Mouse (Mus musculus) left cerebral cortex, adult 2 months (tissue): ENCODE data around the gene Psmg3. TPM values are rescaled to one million over a fixed set of nuclear protein-coding genes. Genes with fewer than 3 reads are reported as not detected.

Experiments
- DNase-seq, 2 experiments: peaks; one replicate each; pipeline ENCODE4 v3.0.0; 2021 to 2022; ENCODE audit warnings: low spot score in 2 of 2, mixed read lengths in 1 of 2; ENCODE audit errors: extremely low spot score in 1 of 2
- H3K27ac ChIP-seq: fragments of 200-600 bp; 2 replicates; pipeline ENCODE4 v1.8.1; 2022
- H3K4me3 ChIP-seq: fragments of 200-600 bp; 2 replicates; pipeline ENCODE4 v1.8.1; 2022
- CTCF ChIP-seq: fragments of 200-600 bp; IDR thresholded peaks from 2 replicates; pipeline ENCODE4 v1.8.1; 2022; ENCODE audit warnings: antibody characterized with exemption, mild to moderate bottlenecking, moderate library complexity
- intact Hi-C: fragments of 180-260 bp; cut with DNase I; formaldehyde crosslinking; loops from one replicate; pipeline ENCODE4 v1.15.1; 2025
- total RNA-seq, 2 experiments: library from RNA; stranded (reverse); gene quantifications; 2 replicates each; pipeline ENCODE4 v1.2.3; 2021

The Psmg3 gene
- total RNA-seq, 2 experiments from 2014 or later = 18.0 to 20.3 TPM

DNA sequence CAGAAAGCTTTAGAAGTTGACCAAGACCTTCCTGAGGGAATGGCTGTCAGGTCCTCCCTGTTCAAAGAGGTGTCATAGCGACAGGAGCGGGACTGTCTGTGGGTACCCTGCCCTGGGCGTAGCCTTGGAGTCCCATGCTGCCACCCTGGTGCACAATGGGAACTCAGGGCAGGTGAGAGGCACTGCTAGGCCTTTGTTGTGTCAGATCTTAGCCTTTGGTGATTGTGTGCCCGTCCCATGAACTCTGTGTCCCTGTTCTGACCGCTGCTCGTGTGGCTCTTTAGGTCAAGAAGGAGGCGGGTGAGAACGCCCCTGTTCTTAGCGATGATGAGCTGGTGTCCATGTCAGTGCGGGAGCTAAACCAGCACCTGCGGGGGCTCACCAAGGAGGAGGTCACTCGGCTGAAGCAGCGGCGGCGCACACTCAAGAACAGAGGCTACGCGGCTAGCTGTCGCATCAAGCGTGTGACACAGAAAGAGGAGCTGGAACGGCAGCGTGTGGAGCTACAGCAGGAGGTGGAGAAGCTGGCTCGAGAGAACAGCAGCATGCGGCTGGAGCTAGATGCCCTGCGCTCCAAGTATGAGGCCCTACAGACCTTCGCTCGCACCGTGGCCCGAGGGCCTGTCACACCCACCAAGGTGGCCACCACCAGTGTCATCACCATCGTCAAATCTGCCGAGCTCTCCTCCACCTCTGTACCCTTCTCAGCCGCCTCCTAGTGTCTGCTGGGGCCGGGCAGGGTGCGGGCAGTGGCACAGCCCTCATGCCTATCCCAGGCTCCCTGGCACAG, 26.7 kb downstream of the Psmg3 start:
- DNase-seq = no peak
- no peak for TF ChIP-seq CTCF
- no peak overlapping the region for H3K27ac ChIP-seq
- intact Hi-C loops = no loop called here
- H3K4me3 ChIP-seq = no peak overlapping the region

DNA sequence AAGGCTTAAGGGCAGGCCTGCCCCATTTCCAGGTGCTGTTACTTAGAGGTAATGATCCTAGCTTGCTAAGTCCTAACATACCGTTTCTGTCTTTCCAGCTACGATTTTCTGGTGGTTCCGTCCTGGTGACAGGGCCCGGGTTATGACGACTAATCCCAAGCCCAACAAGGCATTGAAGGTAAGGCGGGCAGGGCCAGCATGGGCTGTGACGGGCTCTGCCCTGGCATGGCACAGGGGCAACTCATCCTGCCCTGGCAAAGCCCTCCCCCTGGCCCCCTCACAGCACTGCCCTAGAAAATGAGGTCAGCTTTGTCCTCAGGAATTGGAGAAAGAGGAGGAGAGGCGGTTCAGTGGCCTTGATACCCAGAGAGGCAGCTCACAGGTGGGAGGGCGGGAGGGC, 27.6 kb downstream of the Psmg3 start:
- intact Hi-C loops = no loop called here
- H3K27ac ChIP-seq = no peak overlapping the region
- no peak for TF ChIP-seq CTCF
- no peak overlapping the region for H3K4me3 ChIP-seq
- DNase-seq = no peak

DNA sequence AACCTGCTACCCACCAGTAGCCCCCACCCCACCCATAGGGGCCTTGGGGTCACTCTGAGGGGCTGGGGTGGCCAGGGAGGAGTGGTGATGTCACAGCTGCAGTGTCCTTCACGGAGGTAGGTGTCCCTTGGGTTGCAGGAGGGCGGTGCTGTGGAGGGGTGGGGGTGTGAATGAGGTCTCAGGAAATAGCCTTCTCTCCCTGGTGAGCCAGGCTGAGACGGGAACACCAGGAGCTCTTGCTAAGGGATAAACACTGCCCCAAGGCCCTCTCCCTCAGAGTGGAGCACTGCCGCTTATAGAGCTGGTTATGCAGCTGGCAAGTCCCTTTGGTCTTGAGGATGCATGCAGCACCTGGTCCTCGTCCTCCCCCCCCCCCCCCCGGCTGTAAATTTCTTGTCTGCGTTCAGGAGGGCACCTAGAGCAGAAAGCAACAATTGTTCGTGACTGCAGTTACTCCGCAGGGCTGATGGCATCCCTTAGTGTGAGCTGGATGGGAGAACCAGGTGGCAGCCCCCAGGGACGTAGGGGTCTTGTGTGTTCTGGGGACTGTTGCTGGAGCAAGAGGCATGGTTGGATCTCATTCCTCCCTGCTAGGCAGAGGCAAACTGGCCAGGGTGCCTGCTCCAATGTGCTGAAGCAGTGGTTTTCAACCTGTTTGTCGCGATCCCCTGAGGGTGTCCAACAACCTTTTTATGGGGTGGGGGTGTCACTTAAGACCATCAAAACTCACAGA, 28.4 kb downstream of the Psmg3 start:
- H3K4me3 ChIP-seq = no peak overlapping the region
- no peak overlapping the region for H3K27ac ChIP-seq
- intact Hi-C loops = no loop called here
- no peak for DNase-seq
- no peak for TF ChIP-seq CTCF

DNA sequence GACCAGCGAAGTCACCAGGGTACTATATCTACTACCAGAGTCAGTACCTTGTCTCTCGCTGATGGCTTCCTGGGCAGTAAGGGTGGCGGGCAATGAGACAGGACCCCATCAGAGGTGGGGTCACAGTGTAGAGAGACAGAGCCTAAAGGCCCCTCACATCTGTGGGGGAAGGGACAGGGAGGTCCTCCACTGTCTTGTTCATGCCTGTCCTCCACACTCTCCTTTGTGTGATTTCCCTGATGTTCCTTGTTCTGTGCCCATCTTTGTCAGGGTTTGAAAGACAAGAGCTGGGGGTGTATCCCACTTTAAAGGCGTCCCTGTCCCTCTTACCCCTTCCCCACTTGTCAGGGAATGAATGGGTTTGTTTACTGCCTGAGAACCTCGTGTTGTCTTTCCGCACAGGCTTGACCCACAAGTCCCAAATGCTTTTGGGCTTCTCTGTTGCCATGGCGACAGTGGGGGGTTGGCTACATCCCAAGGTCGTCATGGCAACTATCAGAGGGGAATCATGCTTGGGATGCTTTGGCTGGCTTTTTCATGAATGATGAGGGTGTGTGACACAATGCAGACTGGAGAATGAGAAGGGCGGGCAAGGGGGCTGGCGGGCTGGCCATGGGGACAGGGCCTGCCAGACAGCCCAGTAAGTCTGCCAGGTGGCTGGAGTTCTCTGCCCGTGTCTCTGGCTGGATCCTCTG, 29.1 kb downstream of the Psmg3 start:
- TF ChIP-seq CTCF = no peak
- DNase-seq = peak; percentile 77
- intact Hi-C loops = no loop called here
- peak overlapping the region; percentile 45 for H3K27ac ChIP-seq
- no peak overlapping the region for H3K4me3 ChIP-seq

DNA sequence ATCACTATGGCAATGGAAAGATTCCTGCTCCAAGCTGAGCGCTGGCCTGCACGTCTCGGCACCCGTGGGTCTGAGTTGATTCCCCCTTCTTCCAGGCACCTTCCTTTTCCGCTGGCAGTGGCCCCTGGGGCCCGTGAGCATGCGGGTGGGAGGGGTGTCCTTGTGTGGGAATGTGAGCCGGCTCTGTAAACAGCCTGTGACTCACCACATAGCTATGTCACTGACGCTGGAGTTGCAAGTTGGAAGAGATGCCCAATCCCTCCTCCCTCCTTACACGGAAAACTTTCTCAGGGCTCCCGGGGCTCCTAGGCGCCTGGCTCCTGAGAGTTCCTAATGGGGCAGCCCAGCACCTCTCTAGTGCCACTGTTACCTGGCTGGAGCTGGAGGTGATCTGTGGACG, 29.8 kb downstream of the Psmg3 start:
- peak; percentile 55 to 57 for DNase-seq
- no peak overlapping the region for H3K4me3 ChIP-seq
- no peak for TF ChIP-seq CTCF
- peak overlapping the region; percentile 65 for H3K27ac ChIP-seq
- intact Hi-C loops = no loop called here

- DNase-seq = no peak
- Histone ChIP-seq H3K27ac (peak overlapping the region; percentile 65), H3K4me3 (no peak overlapping the region)
- intact Hi-C loops = no loop called here
- no peak for TF ChIP-seq CTCF
Observed at GRCm38 (mm10) chr5:139796001-139796620, 30.6 kb downstream of the Psmg3 start.

GRCm38 (mm10) chr5:139794938-139795337, 31.7 kb downstream of the Psmg3 start:
- no peak for DNase-seq
- H3K4me3 ChIP-seq = no peak overlapping the region
- intact Hi-C loops = no loop called here
- TF ChIP-seq CTCF = no peak
- H3K27ac ChIP-seq = no peak overlapping the region

- intact Hi-C loops = no loop called here
- no peak overlapping the region for H3K27ac ChIP-seq
- TF ChIP-seq CTCF = no peak
Observed at GRCm38 (mm10) chr5:139794137-139794536, 32.5 kb downstream of the Psmg3 start.

DNA sequence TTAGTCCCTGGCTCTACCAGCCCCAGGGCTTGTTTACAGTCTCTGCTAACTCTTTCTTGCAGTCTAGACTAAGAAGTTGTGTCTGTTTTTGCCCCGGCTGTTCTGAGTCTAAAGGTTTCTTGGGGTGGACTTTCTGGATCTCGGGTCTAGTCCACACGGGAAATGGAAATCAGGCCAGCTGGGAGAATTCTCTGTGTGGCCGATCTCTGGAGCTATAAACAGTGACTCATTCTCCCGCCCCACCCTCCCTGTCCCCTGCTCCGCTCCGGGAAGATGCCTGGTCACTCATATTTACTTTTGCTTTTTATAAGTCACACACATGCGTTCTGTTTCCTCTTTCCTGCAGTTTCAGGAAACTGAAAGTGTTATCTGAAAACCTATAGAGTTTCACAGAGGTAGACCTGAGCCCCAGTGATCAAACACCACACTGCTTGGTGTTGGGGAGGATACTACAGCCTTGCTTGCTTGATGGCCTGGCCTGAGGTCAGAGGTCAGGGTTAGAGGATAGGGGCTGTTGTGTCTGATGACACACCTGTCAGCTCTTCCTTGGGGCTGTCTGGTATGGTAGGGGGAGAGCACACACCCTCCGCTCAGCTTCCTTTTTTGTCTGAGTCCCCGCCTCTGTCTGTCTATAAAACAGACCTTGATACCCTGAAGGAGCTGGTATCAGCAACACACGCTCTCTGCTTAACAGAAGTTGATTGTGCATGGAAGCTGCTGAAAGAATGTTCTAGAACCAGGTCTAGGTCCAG, 33.2 kb downstream of the Psmg3 start:
- intact Hi-C loops = no loop called here
- TF ChIP-seq CTCF = no peak

More at GRCm38 (mm10) chr5:139794137-139794536, 32.5 kb downstream of the Psmg3 start:
- no peak for DNase-seq
- H3K4me3 ChIP-seq = no peak overlapping the region

GRCm38 (mm10) chr5:139792966-139793337, 33.7 kb downstream of the Psmg3 start:
- DNase-seq = no peak
- peak overlapping the region; percentile 81 for H3K4me3 ChIP-seq
- peak overlapping the region; percentile 56; the same call in 1 of the 2 replicates for H3K27ac ChIP-seq
- TF ChIP-seq CTCF = no peak
- intact Hi-C loops = no loop called here

More for the DNA sequence above, 33.2 kb downstream of the Psmg3 start:
- Histone ChIP-seq H3K4me3 (peak overlapping the region; percentile 81; the same call in 1 of the 2 replicates), H3K27ac (peak overlapping the region; percentile 56; the same call in 1 of the 2 replicates)
- no peak for DNase-seq
